In genomic region chr9:107669480-107669945, GRCm38 (mm10) we compare ENCODE assay signal across 10 mouse cellular contexts. TPM values are rescaled to one million over a fixed set of nuclear protein-coding genes. Genes with fewer than 3 reads are reported as not detected.
DNase-seq lines count a peak whose midpoint lies in the region; ATAC-seq lines count a peak whose summit lies in the region.
"Had no signal": no experiment of that assay in that cellular context is flagged by ENCODE, and none has a peak within 500 bp of the region (broad histone marks: within the 10 kb centered on the region; RNA-seq: fewer than 3 reads in every experiment).

TSS of gene Slc38a3 (minus strand) at chr9:107669530.

- 80% methylated on average over 9 of the region's 9 CpGs for WGBS in midbrain, embryonic 12.5 days

- intact Hi-C loops in gastrocnemius, postnatal 14 days (cut with DNase I; ENCODE audit: low total_unique reads) = no loop called here

- H3K36me3 ChIP-seq in midbrain, embryonic 12.5 days = no peaks in the 10 kb centered on the region
- H3K36me3 ChIP-seq: limb, embryonic 15.5 days had no signal

- H3K4me3 ChIP-seq in midbrain, embryonic 12.5 days = no peak within 1 kb of the TSS
- H3K4me3 ChIP-seq: limb, embryonic 15.5 days had no signal

- no peak for DNase-seq in layer of hippocampus, adult 8-10 months (ENCODE audit: low spot score in 2 of 2)
- DNase-seq in layer of hippocampus, adult 9-10 months (ENCODE audit: low spot score) = no peak
- no peak for DNase-seq in gastrocnemius, postnatal 14 days
- DNase-seq in kidney, adult 9 months = peak; percentile 57
- no peak for DNase-seq in right cerebral cortex, adult 18-20 months
- DNase-seq in frontal cortex, postnatal 10 days (ENCODE audit: low spot score in 2 of 2) = no peak
- no peak for DNase-seq in cerebellum, adult 18-20 months

- H3K4me1 ChIP-seq in midbrain, embryonic 12.5 days = peaks cover 26% of the 10 kb centered on the region

- H3K27me3 ChIP-seq in midbrain, embryonic 12.5 days = peaks cover 48% of the 10 kb centered on the region

- ATAC-seq in midbrain, embryonic 12.5 days (ENCODE audit: low FRiP score, low read depth) = no peak

- H3K9me3 ChIP-seq in midbrain, embryonic 12.5 days = no peaks in the 10 kb centered on the region
- H3K9me3 ChIP-seq: limb, embryonic 15.5 days had no signal

- H3K27ac ChIP-seq in midbrain, embryonic 12.5 days (replicated peaks) = no peak within 1 kb of the TSS
- H3K27ac ChIP-seq: limb, embryonic 15.5 days had no signal

- H3K9ac ChIP-seq in midbrain, embryonic 12.5 days (replicated peaks) = no peak within 1 kb of the TSS
- H3K9ac ChIP-seq: limb, embryonic 15.5 days had no signal

- H3K4me2 ChIP-seq in midbrain, embryonic 12.5 days (replicated peaks) = no peak within 1 kb of the TSS
- H3K4me2 ChIP-seq: limb, embryonic 15.5 days had no signal

RNA-seq across cellular contexts. Expression of gene Slc38a3, which starts in this region (rescaled TPM):
- total RNA-seq in layer of hippocampus, adult 8-10 months (2022) = 10 to 100 TPM; 61.3 to 74.3 (median 69.2) TPM
- total RNA-seq in gastrocnemius, postnatal 14 days (2021) = 10 to 100 TPM; 29.8 to 57.1 TPM
- polyA plus RNA-seq in midbrain, embryonic 12.5 days (2016; fragmentation: Nextera tagmentation; extraction: Ambion mirVana) = 13.9 and 14.8 TPM in 2 replicates
- total RNA-seq: MEL had no signal
